Mouse (Mus musculus) layer of hippocampus, adult 18-20 months (tissue): ENCODE measurements at regions not wholly inside any gene's neighbourhood (a gene's known extent, or its start where the extent isn't known, plus 50 kb on each side); places are given as distances from the start of the nearest gene placed in this dataset.
A peak's percentile ranks its signal among the peaks of the same experiment; 100 is the strongest.

Experiments
- DNase-seq, 2 experiments: peaks; one replicate each; pipeline ENCODE4 v3.0.0; 2022; ENCODE audit warnings: low spot score in 2 of 2

GRCm38 (mm10) chr16:72152920-72153319 is 155.2 kb upstream of the Robo1 start:
- no peak for DNase-seq

GRCm38 (mm10) chr16:72157913-72158312 is 150.2 kb upstream of the Robo1 start:
- DNase-seq = no peak

DNA sequence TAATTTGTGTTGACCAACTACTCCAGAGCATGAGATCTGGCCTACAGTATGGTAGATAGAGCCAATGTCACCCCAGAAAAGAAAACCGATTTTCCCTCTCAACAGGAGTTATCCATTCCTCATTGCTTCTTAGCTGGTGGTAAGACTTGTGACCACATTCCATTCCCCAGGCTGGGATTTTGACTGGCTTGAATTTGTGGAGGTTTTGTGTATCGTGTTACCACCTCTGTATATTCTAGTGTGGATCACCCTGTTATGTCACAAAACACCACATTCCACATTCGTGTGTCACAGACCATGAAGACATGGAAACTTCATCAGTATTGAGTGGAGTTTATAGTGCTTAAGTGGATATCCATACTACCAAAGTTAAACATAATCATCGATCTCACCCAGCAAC is 148.7 kb upstream of the Robo1 start:
- no peak for DNase-seq

GRCm38 (mm10) chr16:72175727-72176126 is 132.4 kb upstream of the Robo1 start:
- DNase-seq = no peak

GRCm38 (mm10) chr16:72194320-72194719 is 113.8 kb upstream of the Robo1 start:
- no peak for DNase-seq

DNA sequence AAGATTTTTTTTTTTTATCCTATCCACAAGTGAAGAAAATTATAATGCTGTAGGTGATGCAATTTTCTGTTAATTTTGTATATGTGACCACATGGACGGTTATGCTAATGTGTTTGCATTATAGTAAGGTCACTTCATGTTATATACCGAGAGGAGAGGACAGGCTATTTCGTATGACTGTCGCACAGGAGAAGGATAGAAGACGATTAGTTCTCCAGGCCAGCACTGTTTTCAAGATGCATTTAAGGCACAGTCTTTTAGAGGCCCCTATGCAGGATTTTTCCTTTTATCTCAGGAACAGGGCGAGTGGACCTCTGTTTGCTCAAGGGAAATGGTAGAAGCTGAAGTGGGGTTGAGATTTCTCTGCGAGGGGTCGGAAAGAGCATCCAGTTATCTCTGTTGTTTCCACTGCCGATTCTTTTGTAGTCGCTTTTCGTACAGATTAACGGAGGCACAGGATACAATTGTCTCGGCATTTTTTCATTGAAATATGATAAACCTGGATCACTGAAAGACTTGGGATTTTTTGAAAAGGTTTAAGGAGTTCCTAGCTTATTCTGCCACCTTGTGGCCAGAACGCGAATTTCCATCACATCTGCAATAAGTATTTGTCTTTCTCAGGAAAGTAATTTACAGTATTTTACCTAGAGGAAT is 92.6 kb upstream of the Robo1 start:
- peak; percentile 60 to 85 for DNase-seq

GRCm38 (mm10) chr16:72218021-72218420 is 90.1 kb upstream of the Robo1 start:
- DNase-seq = peak in 1 of 2 experiments; percentile 28

DNA sequence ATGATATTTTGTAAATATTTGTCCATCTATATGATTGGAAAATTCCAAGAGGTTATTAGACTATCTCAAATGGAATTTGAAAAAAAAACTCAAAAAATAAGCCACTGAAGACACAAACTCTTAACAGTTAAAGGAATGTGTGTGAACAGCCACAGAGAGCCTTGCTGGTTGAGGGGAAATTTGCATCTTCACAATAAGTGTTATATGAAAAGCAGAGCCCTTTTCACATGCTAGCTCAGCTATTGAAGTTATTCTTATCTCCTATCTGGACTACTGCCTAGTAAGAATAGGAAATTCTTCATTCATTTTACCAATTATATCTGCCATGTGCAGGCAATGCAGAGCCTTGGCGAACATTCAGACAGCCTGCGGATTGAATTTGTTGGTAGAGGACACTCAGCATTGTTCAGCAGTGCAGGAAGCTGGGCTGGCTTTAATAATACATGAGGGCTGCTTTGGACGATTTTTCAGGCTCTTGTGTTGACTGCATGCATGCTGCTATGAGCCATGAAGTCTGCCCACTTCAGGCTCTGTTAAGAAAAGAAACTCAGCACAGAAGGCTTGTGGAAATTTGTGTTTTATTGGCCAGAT is 86.1 kb upstream of the Robo1 start:
- peak in 1 of 2 experiments; percentile 55 for DNase-seq

GRCm38 (mm10) chr16:72223860-72224259 is 84.2 kb upstream of the Robo1 start:
- DNase-seq = no peak

- no peak for DNase-seq
These were observed 82.8 kb upstream of the Robo1 start for GRCm38 (mm10) chr16:72225157-72225880.

- DNase-seq = no peak
These were observed 73.7 kb upstream of the Robo1 start for GRCm38 (mm10) chr16:72234366-72234765.

- DNase-seq = no peak
These were observed 68.5 kb upstream of the Robo1 start for GRCm38 (mm10) chr16:72239631-72240030.

- no peak for DNase-seq
These were observed 51.7 kb upstream of the Robo1 start for GRCm38 (mm10) chr16:72256388-72256787.
